Mouse (Mus musculus) adrenal gland, adult 8-10 months (tissue): ENCODE results near the gene Ugt1a6a. TPM values are rescaled to one million over a fixed set of nuclear protein-coding genes. Genes with fewer than 3 reads are reported as not detected.

Experiments used
- DNase-seq: peaks from one replicate; pipeline ENCODE4 v3.0.0; 2022
- total RNA-seq, 4 experiments: library from RNA; stranded (reverse); gene quantifications; 2 replicates each; pipeline ENCODE4 v1.2.4; 2022

The Ugt1a6a gene
- total RNA-seq, 4 experiments from 2014 or later: 5.9 to 25.6 (median 9.6) TPM

DNA sequence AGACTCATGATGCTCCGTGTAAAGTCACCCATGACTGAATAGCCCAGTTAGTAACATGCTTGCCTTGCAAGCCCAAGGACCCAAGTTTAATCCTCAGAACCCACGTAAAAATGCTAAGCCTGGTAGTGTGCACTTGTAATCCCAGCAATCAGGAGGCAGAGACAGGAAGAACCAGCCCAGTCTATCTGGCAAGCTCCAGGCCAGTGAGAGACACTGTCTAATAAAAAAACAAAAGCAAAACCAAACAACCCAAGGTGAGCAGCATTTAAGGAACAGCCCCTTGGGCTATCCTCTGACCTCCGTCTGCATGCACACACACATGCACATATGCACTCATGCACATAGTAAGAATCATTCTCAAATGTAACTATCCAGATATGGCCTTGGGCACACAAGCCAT, 95.0 kb downstream of the Ugt1a6a start:
- DNase-seq: no peak

DNA sequence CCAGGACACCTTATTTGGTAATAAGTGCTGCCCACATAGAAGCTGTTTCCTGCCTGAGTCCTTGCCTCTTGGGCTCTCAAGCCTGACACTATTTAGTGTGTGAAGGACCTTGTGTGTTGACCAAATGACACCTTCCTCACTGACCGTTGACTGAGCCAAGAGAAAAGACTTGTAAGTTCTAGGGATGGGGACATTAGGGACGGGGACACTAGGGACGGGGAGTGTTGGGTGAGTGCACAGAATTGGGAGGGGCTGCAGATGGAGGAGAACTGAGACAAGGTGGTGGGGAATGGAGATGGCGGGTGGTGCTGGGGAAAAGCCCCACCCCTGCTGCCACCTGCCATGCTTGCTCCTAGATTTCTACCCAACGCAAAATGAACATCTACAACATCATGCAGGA, 95.4 kb downstream of the Ugt1a6a start:
- no peak for DNase-seq

DNA sequence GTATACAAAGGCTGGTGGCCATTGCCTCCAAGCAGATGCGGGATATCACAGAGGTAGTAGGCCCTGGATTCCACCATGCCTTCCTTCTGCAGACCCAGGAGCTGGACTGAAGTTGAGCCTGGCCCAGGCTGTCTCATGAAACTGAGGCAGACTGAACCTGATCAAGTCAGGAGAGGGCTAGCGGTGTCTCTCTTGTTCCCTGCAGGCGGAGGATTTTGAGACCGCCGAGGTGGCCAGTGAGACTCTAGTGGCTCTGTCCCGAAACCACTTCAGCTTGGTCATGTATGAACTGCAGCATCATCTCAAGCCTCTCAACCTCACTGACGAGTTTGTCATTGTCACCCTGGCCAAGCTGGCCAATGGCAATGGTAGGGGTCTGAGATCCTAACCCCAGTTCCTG, 95.8 kb downstream of the Ugt1a6a start:
- no peak for DNase-seq

DNA sequence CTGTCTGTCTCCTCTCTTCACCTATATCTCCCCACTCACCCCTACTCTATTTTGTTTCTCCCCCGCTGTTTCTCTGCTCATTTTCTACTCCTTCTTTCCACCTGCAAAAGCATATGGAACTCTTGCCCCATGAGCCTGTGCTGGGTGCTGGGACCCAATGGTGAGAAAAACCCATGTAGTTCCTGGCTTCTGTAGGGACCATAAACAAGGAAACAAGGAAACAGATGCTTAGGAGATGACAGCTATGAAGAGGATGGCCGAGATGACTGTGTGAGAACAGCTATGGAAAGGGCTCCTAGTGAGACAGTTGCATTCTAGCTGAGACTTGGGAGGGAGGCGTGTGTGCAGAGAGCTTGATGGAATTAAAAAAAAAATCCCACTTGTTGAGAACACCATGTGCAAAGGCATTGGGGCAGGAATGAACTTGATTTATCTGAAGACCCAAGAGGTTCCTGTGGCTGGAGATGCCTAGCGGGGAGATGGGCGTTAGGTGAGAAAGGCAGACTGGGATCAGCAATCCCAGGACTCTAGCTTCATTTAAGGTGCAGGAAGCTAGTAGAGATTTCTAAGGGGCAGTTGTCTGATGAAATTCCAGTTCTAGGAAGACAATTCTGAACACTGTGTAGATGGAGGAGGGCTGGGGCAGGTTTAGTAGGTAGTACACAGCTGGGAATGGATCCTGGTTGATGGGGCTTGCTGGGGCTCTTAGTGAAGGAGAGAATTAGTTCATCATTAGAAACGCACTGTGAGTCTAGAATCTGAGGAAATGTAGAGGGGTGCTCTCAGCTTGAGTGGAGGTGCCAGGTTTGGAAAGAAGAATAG, 96.6 kb downstream of the Ugt1a6a start:
- no peak for DNase-seq

DNA sequence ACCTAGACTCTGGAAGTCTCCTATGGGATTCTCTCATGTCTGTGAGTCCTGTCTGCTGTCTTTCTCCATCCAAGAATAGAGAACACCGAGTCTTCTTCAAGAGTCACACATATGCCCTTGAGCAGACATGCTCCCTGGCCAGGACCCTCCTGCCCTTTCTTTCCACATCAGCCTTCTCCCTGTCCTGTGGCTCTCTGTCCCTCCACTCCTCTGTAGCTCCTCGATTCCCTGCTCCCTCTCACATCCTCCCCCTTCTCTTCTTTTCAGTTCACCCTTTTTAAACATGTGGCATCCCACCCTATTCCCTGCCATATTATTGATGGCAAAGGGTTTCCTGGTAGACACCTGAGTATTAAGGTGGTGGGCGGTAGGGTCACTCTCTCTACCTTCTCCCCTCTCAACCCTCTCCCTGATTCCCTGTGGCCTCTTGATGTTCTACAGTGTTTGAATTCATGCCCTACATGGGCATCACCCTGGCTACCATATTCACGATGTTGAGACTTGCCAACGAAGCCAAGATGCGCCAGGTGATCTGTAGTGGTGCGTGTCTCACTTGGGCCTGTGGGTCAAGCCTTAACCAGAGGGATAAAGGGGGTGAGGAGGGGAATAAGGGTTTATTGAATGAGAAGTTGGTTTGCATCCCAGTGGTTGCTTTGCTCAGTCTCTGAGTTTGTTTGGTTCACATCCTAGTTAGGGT, 97.3 kb downstream of the Ugt1a6a start:
- no peak for DNase-seq

DNA sequence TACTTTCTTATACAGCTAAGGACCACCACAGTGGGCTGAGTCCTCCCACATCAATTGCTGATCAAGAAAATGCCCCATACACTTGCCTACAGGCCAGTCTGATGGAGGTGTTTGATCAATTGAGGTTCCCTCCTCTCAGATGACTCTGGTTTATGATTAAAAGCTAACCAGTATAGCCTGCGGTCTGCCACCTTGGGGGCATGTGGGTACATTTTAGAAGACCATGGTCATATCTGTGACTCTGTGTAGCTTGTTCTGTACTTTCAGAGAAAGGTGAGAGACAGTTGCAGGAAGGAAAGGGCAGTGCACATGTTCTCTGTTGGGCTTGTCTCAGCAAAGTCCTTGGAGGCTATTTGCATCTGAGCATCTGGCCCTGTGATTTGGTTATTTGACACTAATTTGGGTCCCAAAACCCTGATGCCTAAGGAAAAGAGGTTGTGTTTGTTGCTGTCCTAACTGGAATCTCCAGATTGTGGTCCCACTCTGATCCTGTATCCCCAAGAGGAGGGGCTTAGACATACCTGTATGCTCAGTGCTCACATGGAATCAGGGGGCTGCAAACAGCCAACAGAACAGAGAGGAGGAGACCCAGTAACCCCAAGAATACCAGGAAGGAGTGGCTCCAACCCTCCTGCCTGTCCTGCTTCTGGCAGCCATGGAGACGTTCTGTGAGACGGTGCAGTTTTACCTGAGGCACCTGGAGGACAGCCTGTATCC, 98.2 kb downstream of the Ugt1a6a start:
- no peak for DNase-seq

DNA sequence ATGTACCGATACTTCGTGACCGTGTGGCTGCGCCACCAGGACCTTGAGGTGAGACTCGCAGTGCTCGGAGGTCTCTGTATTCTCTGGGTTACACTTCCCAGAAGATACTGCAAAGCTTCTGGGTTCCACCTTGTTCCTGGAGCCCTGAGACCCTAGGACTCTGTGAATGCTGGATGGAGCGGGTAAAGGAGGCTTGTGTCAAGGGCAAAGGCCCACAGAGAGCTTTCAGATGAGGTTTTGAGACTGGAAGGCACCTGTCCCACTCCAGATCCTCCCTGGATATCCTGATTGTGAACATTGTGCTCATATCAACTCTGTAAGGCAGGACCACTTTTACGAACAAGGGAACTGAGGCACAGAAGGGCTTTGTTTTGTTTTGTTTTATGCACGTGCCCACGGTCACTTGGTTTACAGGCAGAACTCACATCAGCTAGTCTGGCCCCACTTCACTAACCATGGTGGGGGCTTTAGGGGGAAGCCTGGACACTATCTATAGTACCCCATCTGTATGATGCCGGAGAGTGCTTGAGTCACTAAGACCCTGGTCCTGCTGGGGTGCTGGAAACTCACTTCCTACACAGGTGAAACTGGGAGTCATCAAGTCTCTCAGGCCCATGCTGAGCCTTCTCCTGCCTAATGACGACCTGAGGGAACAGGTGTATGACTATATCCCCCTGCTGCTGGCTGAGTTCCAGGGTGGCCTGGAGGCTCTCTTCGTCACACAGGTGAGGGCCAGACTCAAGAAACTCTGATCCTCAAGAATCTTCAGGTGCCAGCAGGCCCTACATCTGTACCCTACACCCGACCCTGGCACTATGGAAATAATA, 99.0 kb downstream of the Ugt1a6a start:
- no peak for DNase-seq

DNA sequence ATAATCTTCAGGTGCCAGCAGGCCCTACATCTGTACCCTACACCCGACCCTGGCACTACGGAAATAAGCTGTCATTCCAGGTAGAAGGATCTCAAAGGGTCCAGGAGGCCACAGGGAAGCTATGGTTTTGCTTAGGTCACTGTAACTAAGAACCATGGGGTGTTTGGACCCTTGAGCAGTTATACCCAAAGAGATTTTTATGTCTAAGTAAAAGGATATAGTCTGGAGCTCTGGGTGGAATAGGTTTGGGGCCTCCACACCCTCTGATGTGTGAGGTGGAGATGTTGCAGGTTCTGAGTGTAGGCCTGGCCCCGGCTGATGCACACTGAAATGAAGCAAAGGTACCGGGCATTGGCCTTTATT, 99.6 kb downstream of the Ugt1a6a start:
- DNase-seq: no peak

DNA sequence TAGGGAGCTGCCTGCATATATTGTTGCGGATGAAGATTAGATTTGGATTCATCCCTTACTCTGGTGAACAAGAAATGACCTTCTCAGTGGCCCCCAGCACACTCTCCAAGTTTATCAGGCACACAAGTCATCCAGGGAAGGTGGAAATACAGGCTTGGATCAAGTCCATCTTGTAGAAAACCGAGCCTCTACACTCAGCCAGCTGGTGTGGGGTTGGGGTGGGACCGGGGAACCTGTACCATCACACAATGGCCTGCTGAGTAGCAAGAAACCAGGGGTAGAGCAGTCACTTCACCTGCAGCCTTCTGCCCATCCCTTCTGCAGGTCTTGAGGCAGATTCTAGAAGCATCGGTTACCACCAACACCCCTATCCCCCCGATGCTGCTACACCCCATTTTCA, 100.0 kb downstream of the Ugt1a6a start:
- no peak for DNase-seq

DNA sequence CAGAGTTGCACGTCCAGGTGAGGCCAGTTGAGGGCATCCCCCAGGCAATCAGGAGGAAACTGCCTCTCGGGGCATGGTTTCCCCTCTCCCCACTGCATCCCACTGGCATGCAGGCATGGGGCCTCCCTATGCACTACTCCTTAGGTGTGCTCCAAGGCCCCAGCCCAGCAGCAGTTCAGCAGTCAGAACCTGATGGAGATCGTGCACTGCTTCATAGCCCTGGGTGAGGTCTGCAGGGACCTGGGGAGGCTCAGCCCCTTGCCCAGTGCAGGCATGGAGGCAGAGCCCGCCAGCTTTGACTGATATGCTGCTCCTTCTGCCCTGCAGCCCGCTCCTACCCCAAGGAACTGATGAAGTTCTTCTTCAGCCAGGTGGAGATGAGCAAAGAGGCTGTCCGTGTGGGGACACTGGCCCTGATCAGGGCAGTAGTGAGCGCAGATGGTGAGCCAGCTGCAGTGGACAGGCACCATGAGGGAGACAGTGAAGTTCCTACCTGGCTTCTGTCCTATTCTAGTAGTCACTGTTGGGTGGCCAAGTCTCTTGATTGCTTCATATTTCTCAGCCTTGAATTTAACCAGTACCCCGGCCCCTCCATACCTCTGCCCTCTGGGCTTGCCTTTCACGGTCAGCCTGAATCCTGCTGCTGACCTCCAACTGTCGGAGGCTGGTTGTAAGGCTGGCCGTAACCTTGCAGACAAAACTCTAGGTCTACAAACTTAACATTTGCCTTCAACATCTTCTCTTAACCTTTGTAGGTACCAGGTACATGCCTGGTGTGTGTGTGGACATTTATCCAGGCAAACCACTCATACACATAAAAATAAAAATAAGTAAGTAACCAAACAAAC, 100.7 kb downstream of the Ugt1a6a start:
- DNase-seq: no peak

DNA sequence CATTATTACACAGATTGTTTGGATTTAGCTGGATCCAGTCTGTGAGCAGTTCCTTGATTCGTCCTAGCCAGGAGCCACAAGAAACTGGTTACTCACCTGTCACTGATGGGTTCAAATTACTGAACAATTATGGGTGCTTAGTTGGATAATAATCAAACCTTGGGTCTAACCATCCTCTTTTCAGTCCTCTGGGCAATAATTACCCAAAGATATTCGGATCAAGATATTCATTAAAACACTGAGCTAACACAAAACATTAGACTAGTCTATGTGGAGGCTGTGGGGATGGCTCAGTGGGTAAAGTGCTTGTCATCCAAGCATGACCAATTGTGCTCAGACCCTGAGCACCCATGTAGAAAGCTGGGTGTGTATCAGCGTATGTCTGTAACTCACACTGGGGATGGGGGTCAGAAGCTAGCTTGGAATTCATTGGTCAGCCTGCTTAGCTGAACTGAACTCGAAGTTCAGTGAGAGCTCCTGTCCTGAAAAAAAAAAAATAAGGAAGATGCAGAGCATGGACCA, 101.3 kb downstream of the Ugt1a6a start:
- no peak for DNase-seq

DNA sequence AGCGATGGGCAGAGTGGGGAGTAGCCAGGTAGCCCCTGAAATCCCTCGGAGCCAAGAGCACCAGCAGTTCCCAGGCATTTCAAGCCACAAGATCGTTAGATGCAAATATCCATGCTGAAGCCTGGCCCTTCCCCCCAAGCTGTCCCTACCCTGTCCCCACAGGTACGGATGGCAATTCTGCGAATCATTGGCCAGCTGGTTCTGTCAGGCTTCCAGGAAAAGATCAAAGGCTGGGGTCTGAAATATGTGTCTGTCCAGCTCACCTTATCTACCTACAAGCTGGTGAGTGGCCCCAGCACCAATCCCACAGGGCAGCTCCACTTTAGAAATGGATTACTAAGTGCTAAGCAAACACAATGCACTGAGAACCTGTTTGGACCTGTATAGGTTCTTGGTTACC, 102.7 kb downstream of the Ugt1a6a start:
- no peak for DNase-seq

DNA sequence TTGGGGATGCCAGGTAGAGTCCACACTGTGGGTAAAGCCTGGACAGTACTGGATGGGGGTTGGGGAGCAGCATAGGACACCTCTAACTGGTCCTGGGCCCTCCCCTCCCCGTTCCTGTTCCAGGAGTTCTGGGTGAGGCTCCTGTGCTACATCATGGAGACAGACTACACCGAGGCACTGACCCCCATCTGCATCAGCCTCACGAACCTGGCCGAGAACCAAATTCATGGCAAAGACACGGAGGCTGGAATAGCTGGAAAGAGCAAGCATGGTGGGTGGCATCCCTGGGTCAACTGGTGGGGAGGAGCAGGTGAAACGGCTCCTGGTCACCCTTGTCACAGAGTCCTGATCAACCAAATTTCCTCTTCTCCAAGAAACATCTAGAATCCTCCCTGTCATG, 104.2 kb downstream of the Ugt1a6a start:
- DNase-seq: no peak

DNA sequence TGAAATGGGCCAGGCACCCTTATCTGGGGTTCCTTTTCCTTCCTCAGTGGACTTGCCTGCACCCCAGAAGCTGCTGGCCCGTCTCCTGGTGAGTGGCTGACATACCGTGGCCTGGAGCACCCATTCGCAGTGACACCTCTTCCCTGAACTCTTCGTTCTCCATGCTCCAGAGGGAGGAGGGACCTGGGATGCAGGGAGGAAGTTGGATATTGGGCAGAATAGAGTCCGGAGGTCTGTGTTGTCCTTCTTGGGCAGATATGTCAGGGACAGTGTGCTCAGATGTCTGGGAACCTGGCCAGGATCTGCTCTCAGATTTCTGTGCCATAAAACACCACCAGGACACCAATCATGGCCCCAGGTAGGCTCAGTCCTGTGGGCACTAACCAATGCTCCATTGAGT, 105.5 kb downstream of the Ugt1a6a start:
- DNase-seq: no peak

DNA sequence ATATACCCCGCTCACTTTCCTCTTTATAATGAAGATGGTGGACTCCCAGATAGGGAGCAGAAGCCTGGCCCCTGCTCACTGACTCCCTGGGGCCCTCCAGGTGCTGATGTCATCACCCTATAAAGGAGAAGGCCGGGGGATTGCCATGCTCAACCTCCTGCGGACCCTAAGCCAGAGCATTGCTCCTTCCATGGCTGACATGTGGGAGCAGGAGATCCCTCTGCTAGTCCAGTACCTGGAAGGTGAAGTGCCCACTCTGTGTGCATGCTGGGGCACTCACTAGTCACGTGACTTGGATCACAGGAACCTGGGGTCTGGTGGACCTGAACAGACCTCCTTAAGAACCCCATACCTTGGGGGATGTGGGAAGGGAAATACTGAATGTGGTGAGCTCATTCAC, 106.0 kb downstream of the Ugt1a6a start:
- no peak for DNase-seq

DNA sequence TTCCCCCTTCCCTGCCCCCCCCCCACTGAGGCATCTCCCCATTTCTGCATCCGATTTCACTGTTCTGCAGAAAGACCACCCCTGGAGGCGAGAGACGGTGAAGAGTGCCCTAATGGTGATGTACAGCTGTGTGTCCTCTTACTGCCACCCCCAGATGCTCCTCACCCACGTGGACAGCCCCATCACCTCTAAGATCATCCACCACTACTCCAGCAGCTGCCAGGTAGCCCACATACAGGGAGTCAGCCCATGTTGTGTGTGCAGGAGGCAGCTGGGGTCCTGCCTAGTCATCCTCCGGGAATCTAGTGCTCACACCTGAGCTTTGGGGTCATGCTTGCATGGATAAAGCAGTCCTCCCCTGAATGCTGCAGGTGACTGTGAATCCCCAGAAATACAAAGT, 109.3 kb downstream of the Ugt1a6a start:
- no peak for DNase-seq

DNA sequence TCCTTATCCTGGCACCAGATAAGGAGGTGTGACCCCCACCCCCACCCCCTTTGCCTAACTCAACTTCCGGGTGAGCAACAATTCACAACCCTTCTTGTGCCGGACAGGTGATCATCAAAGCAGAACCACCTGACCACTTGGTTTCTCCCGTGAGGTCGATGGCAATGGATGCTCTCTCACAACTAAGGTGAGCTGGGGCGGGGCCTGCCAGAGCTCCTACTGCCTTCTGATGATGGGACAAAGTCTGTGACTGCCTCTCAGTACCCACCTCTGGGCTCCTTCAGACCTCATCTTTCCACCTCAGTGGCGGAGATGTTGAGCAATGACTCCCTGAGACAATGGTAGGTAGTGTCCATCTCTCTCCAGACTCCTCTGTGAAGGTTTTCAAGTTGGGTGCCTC, 111.3 kb downstream of the Ugt1a6a start:
- DNase-seq: no peak

DNA sequence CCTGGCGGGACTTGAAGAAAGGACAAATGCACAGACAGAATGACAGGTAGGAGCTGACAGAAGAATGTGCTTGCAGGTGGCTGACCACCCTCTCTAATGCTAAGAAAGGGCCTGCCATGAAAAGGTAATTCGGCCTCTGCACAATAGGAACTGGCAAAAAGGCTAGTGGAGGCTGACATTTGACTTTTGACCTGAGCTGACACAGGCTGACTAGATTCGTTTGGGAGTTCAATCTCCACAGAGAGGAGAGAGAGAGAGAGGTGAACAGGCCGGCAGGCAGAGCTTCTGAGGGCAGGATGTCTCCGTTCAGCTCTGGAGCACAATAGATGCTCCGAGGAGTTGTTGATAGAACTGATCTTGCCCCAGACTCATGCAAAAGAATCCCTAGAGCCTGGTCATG, 111.8 kb downstream of the Ugt1a6a start:
- no peak for DNase-seq

DNA sequence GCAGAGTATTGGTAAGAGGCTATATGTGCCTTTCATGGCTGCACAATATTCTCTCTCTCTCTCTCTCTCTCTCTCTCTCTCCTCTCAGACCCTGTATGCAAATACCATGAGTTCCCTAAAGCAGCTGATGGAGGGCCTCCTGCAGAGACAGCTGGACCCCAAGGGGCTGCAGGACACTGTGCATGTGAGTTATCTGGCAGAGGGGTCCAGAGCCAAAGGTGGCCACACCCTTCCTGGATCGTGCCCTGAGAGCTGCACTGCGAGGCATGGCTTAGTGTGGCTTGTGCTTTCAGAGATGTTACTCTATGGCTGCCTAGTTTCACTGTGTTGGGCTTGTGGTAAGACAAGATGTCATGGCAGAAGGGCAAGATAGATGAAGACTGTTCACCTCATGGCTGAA, 113.1 kb downstream of the Ugt1a6a start:
- DNase-seq: no peak

DNA sequence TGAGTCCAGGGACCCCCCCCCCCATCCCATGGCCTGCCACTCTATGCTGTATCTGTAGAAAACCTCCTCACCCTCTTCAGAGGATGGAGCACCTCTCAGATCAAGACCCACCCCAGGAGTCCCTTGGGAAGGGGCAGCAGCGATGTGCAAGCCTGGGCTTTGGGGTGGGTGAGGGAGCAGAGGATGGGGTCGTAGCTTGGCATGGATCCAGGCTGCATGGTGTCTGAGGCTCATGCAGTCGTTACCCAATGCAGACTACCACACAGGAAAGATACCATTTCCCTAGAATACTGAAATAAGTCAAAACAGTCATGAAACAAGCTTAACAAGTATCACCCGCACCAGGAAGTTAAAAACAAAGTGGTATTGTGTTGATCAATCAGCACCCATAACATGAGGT, 114.0 kb downstream of the Ugt1a6a start:
- no peak for DNase-seq

DNA sequence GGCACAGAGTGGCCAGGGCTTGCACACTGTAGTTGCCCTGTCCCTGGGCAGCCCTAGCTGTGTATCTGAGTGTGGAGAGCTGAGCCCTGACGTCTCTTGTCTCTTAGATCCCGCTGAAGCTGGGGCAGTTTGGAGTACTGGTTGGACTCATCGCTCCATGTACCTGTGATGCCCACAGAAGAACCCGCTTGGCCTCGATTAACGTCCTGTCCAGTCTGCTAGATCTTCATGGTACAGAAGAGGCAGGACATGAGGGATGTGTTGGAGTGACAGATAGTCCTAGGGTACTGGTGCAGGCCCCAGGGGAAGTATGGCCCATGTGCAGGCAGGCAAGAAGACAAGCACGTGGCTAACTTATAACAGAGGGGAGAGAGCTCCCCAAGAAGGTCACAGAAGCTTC, 115.0 kb downstream of the Ugt1a6a start:
- no peak for DNase-seq

DNA sequence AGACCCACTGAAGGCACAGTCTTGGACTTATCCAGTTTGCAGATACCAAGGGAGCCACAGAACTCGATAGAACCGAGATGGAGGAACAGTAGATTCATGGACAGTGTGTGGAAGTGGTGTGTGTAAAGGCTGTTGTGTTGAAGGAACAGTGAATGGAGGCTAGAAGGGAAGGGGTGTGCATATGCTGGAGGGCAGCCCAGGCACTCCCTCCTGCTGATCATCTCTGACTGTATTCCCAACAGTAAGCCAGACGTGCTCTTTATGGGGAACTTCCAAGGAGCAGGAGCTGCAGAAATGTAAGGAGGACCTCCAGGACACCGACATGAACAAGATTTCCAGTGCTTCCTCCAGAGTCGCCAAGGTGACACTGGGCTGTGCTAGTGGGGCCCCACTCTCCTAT, 115.4 kb downstream of the Ugt1a6a start:
- DNase-seq: no peak
